Mouse (Mus musculus): ENCODE data around the gene Poc5. TPM values are rescaled to one million over a fixed set of nuclear protein-coding genes. Genes with fewer than 3 reads are reported as not detected.

Poc5 gene
- total RNA-seq, 1 experiment, result 14.8 TPM

DNA sequence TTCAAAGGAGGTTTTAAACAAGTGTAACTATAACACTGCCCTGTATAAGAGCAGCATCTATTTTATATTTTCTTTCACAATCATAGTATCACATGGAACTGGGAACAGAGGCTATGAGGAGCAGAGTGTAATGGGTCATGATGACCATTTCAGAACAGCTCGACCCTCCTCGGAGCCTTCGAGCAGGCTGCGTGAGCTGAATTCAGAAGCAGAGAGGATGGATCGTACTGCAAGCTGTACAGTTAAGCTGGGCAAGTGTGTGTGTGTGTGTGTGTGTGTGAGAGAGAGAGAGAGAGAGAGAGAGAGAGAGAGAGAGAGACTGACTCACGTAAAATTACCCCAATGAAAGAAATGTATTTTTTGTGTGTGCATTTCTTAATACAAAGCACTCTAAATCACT, 37.9 kb upstream of the Poc5 start:
- Histone ChIP-seq H3K36me3 (ENCODE audit: control insufficient read depth, insufficient read depth, low read length, poor library complexity, severe bottlenecking) (no peaks in the 10 kb centered on the region), H3K4me3 (ENCODE audit: insufficient read depth in 1 of 2, low read depth in 1 of 2, low read length in 2 of 2, poor library complexity in 1 of 2, severe bottlenecking in 1 of 2) (no peak overlapping the region), H3K9me3 (ENCODE audit: control insufficient read depth, insufficient read depth, low read depth, low read length) (no peaks in the 10 kb centered on the region), H3K4me1 (ENCODE audit: control insufficient read depth in 2 of 2, insufficient read depth in 2 of 2, low read length in 2 of 2, poor library complexity in 1 of 2) (peaks cover 4% of the 10 kb centered on the region in 2 experiments; a peak in 2 of 4 replicates), H3K27ac (ENCODE audit: insufficient read depth, low read depth, low read length, poor library complexity, severe bottlenecking) (no peak overlapping the region), H3K9ac (ENCODE audit: insufficient read depth, low read depth, low read length, poor library complexity, severe bottlenecking) (no peak overlapping the region)
- TF ChIP-seq MAFK (IDR thresholded peaks at IDR 0.05; ENCODE audit: insufficient read depth, low read depth, low read length) (no peak), ZNF384 (IDR thresholded peaks at IDR 0.05; ENCODE audit: low read depth, low read length) (no peak), ZC3H11A (IDR thresholded peaks at IDR 0.05; ENCODE audit: borderline replicate concordance, low read depth, low read length) (no peak), CHD2 (IDR thresholded peaks at IDR 0.05; ENCODE audit: low read depth, low read length) (no peak), HCFC1 (IDR thresholded peaks at IDR 0.05; ENCODE audit: borderline replicate concordance, insufficient read depth, low read length) (no peak)
- in situ Hi-C loops (cut with MboI; ENCODE audit: low sequenced_read_pairs in 2 of 2, unreplicated experiment in 2 of 2), result no loop called here
- no peak for DNase-seq (ENCODE audit: low read depth, low spot score)

DNA sequence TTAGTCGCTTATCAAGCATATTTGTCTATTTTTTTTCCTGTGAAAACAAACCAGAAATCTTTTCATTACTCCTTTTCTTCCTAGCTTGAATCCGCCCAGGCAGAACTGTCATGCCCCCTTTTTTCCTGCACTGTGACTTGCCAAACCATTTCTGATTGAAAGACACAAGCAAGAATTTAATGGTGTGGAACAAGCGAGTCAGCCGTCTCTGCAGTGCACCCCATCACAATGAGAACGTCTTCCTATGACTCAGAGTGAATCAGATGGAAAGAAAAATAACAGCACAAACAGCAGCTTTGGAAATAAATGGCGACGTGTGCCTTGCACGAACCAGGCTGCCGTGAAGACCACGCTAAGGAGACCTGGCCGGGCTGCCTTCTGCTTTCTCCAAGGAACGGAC, 36.8 kb upstream of the Poc5 start:
- no peaks in the 10 kb centered on the region for H3K36me3 ChIP-seq (ENCODE audit: control insufficient read depth, insufficient read depth, low read length, poor library complexity, severe bottlenecking)
- H3K9ac ChIP-seq (ENCODE audit: insufficient read depth, low read depth, low read length, poor library complexity, severe bottlenecking), result no peak overlapping the region
- H3K4me1 ChIP-seq (ENCODE audit: control insufficient read depth in 2 of 2, insufficient read depth in 2 of 2, low read length in 2 of 2, poor library complexity in 1 of 2), result peaks cover under 1 to 4% of the 10 kb centered on the region in 2 experiments; a peak in 2 of 4 replicates

DNA sequence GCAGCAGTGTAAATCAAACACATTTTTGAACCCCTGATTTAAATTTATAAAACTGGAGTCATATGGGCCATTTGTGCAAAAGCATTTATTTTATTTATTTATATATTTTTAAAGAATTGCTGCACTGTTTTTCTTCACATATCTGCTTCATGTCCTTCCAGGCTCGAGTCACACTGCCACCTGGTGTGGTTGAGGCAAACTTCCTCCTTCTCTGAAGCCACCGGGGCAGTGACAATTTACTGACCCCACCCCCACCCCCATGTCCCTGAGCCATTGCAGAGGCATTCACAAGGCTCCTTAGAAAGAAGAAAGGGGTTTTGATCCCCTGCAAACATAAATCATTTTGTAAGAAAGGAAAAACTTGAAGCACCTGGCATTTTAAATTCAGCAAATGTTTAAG, 12.6 kb upstream of the Poc5 start:
- in situ Hi-C loops (cut with MboI; ENCODE audit: low sequenced_read_pairs in 2 of 2, unreplicated experiment in 2 of 2), result no loop called here
- no peak for DNase-seq (ENCODE audit: low read depth, low spot score)
- no peak for TF ChIP-seq ZC3H11A (IDR thresholded peaks at IDR 0.05; ENCODE audit: borderline replicate concordance, low read depth, low read length)
- no peak for TF ChIP-seq HCFC1 (IDR thresholded peaks at IDR 0.05; ENCODE audit: borderline replicate concordance, insufficient read depth, low read length)
- no peak for TF ChIP-seq CHD2 (IDR thresholded peaks at IDR 0.05; ENCODE audit: low read depth, low read length)
- Histone ChIP-seq H3K4me3 (ENCODE audit: insufficient read depth in 1 of 2, low read depth in 1 of 2, low read length in 2 of 2, poor library complexity in 1 of 2, severe bottlenecking in 1 of 2) (no peak overlapping the region), H3K9me3 (ENCODE audit: control insufficient read depth, insufficient read depth, low read depth, low read length) (no peaks in the 10 kb centered on the region), H3K4me1 (ENCODE audit: control insufficient read depth in 2 of 2, insufficient read depth in 2 of 2, low read length in 2 of 2, poor library complexity in 1 of 2) (no peaks in the 10 kb centered on the region), H3K9ac (ENCODE audit: insufficient read depth, low read depth, low read length, poor library complexity, severe bottlenecking) (no peak overlapping the region), H3K36me3 (ENCODE audit: control insufficient read depth, insufficient read depth, low read length, poor library complexity, severe bottlenecking) (no peaks in the 10 kb centered on the region), H3K27ac (ENCODE audit: insufficient read depth, low read depth, low read length, poor library complexity, severe bottlenecking) (no peak overlapping the region)

More for the DNA sequence above, 36.8 kb upstream of the Poc5 start:
- no peaks in the 10 kb centered on the region for H3K9me3 ChIP-seq (ENCODE audit: control insufficient read depth, insufficient read depth, low read depth, low read length)
- no peak overlapping the region for H3K4me3 ChIP-seq (ENCODE audit: insufficient read depth in 1 of 2, low read depth in 1 of 2, low read length in 2 of 2, poor library complexity in 1 of 2, severe bottlenecking in 1 of 2)
- H3K27ac ChIP-seq (ENCODE audit: insufficient read depth, low read depth, low read length, poor library complexity, severe bottlenecking), result no peak overlapping the region
- in situ Hi-C loops (cut with MboI; ENCODE audit: low sequenced_read_pairs in 2 of 2, unreplicated experiment in 2 of 2), result no loop called here
- DNase-seq (ENCODE audit: low read depth, low spot score), result no peak
- TF ChIP-seq ZC3H11A (IDR thresholded peaks at IDR 0.05; ENCODE audit: borderline replicate concordance, low read depth, low read length), result no peak

DNA sequence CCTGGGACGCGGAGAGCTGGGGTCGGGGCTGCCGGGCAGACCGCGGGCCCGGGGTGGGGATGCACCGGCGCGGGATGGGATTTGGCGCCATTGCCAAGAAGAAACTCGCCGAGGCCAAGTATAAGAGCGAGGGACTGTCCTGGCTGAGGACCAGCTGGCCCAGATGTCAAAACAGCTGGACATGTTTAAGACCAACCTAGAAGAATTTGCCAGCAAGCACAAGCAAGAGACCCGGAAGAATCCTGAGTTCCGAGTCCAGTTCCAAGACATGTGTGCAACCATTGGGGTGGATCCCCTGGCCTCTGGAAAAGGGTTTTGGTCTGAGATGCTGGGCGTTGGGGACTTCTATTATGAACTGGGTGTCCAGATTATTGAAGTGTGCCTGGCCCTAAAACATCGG, 11.2 kb upstream of the Poc5 start:
- in situ Hi-C loops (cut with MboI; ENCODE audit: low sequenced_read_pairs in 2 of 2, unreplicated experiment in 2 of 2), result no loop called here
- DNase-seq (ENCODE audit: low read depth, low spot score), result no peak
- TF ChIP-seq MAFK (IDR thresholded peaks at IDR 0.05; ENCODE audit: insufficient read depth, low read depth, low read length), result no peak
- TF ChIP-seq ZC3H11A (IDR thresholded peaks at IDR 0.05; ENCODE audit: borderline replicate concordance, low read depth, low read length), result no peak
- TF ChIP-seq HCFC1 (IDR thresholded peaks at IDR 0.05; ENCODE audit: borderline replicate concordance, insufficient read depth, low read length), result no peak
- no peak for TF ChIP-seq ZNF384 (IDR thresholded peaks at IDR 0.05; ENCODE audit: low read depth, low read length)
- TF ChIP-seq CHD2 (IDR thresholded peaks at IDR 0.05; ENCODE audit: low read depth, low read length), result no peak

DNA sequence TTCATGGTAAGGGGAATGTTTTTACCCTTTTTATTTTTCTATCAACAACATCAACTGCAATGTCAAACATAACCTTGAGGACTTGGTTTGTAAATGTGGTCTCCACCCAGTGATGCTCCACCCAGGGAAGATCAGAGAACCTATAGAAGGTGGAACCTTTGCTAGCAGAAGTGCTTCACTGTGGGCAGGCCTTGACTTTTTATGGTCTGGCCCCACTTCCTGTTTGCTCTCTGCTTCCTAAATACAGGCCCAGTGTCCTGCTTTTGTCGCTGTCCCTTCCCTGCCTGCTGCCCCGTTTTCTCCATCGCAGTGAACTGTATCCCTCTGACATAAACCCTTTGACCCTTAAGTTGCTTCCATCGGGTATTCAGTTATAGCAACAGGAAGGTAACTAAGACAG, 10.2 kb upstream of the Poc5 start:
- no peaks in the 10 kb centered on the region for H3K4me1 ChIP-seq (ENCODE audit: control insufficient read depth in 2 of 2, insufficient read depth in 2 of 2, low read length in 2 of 2, poor library complexity in 1 of 2)
- no peak for DNase-seq (ENCODE audit: low read depth, low spot score)
- in situ Hi-C loops (cut with MboI; ENCODE audit: low sequenced_read_pairs in 2 of 2, unreplicated experiment in 2 of 2), result no loop called here
- H3K36me3 ChIP-seq (ENCODE audit: control insufficient read depth, insufficient read depth, low read length, poor library complexity, severe bottlenecking), result no peaks in the 10 kb centered on the region
- no peak overlapping the region for H3K4me3 ChIP-seq (ENCODE audit: insufficient read depth in 1 of 2, low read depth in 1 of 2, low read length in 2 of 2, poor library complexity in 1 of 2, severe bottlenecking in 1 of 2)
- TF ChIP-seq MAFK (IDR thresholded peaks at IDR 0.05; ENCODE audit: insufficient read depth, low read depth, low read length), result no peak
- TF ChIP-seq ZNF384 (IDR thresholded peaks at IDR 0.05; ENCODE audit: low read depth, low read length), result no peak
- TF ChIP-seq ZC3H11A (IDR thresholded peaks at IDR 0.05; ENCODE audit: borderline replicate concordance, low read depth, low read length), result no peak
- no peak for TF ChIP-seq CHD2 (IDR thresholded peaks at IDR 0.05; ENCODE audit: low read depth, low read length)
- no peak for TF ChIP-seq HCFC1 (IDR thresholded peaks at IDR 0.05; ENCODE audit: borderline replicate concordance, insufficient read depth, low read length)
- no peak overlapping the region for H3K27ac ChIP-seq (ENCODE audit: insufficient read depth, low read depth, low read length, poor library complexity, severe bottlenecking)
- H3K9me3 ChIP-seq (ENCODE audit: control insufficient read depth, insufficient read depth, low read depth, low read length), result no peaks in the 10 kb centered on the region
- no peak overlapping the region for H3K9ac ChIP-seq (ENCODE audit: insufficient read depth, low read depth, low read length, poor library complexity, severe bottlenecking)

More for the DNA sequence above, 11.2 kb upstream of the Poc5 start:
- Histone ChIP-seq H3K27ac (ENCODE audit: insufficient read depth, low read depth, low read length, poor library complexity, severe bottlenecking) (no peak overlapping the region), H3K36me3 (ENCODE audit: control insufficient read depth, insufficient read depth, low read length, poor library complexity, severe bottlenecking) (no peaks in the 10 kb centered on the region), H3K4me1 (ENCODE audit: control insufficient read depth in 2 of 2, insufficient read depth in 2 of 2, low read length in 2 of 2, poor library complexity in 1 of 2) (no peaks in the 10 kb centered on the region), H3K9ac (ENCODE audit: insufficient read depth, low read depth, low read length, poor library complexity, severe bottlenecking) (no peak overlapping the region), H3K4me3 (ENCODE audit: insufficient read depth in 1 of 2, low read depth in 1 of 2, low read length in 2 of 2, poor library complexity in 1 of 2, severe bottlenecking in 1 of 2) (no peak overlapping the region), H3K9me3 (ENCODE audit: control insufficient read depth, insufficient read depth, low read depth, low read length) (no peaks in the 10 kb centered on the region)

Data from ES-E14 (cell line).